Mouse (Mus musculus) heart, adult 2 months (tissue): ENCODE data around the gene Ggn. TPM values are rescaled to one million over a fixed set of nuclear protein-coding genes. Genes with fewer than 3 reads are reported as not detected.

Source experiments
- DNase-seq, 2 experiments: peaks; one replicate each; pipeline ENCODE4 v3.0.0; 2021
- H3K27ac ChIP-seq: fragments of 200-600 bp; 2 replicates; pipeline ENCODE4 v1.8.1; 2022
- H3K27me3 ChIP-seq: fragments of 200-500 bp; 2 replicates; pipeline ENCODE4 v1.6.1; 2012; ENCODE audit warnings: mild to moderate bottlenecking, low read length, inconsistent platforms, mixed read lengths; ENCODE audit not compliant: control insufficient read depth, insufficient read depth
- H3K36me3 ChIP-seq: fragments of 200-500 bp; 2 replicates; pipeline ENCODE4 v1.6.1; 2012; ENCODE audit warnings: low read length, inconsistent platforms; ENCODE audit not compliant: control insufficient read depth, insufficient read depth
- H3K4me1 ChIP-seq: fragments of 200-500 bp; 2 replicates; pipeline ENCODE4 v1.6.1; 2011; ENCODE audit warnings: low read length; ENCODE audit not compliant: control insufficient read depth, insufficient read depth
- H3K4me3 ChIP-seq: fragments of 200-600 bp; 2 replicates; pipeline ENCODE4 v1.8.1; 2022
- H3K79me2 ChIP-seq: fragments of 200-500 bp; replicated peaks from 2 replicates; pipeline ENCODE4 v1.6.1; 2012; ENCODE audit warnings: mild to moderate bottlenecking, inconsistent platforms, low read length, moderate library complexity, mixed read lengths; ENCODE audit not compliant: control insufficient read depth, insufficient read depth
- H3K9ac ChIP-seq: fragments of 200-500 bp; 2 replicates; pipeline ENCODE4 v1.6.1; 2012; ENCODE audit warnings: low read depth, mild to moderate bottlenecking, control low read depth, inconsistent platforms, low read length, mixed read lengths
- CTCF ChIP-seq: fragments of 200-600 bp; IDR thresholded peaks from 2 replicates; pipeline ENCODE4 v1.8.1; 2022; ENCODE audit warnings: antibody characterized with exemption, mild to moderate bottlenecking, moderate library complexity
- EP300 ChIP-seq: fragments of 200-500 bp; IDR thresholded peaks from 2 replicates; pipeline ENCODE4 v1.6.1; 2011; ENCODE audit warnings: low read depth, low read length, control low read depth; ENCODE audit not compliant: insufficient read depth
- POLR2A ChIP-seq: fragments of 200-500 bp; IDR thresholded peaks from 2 replicates; pipeline ENCODE4 v1.6.1; 2011; ENCODE audit warnings: mild to moderate bottlenecking, low read depth, low read length, control low read depth; ENCODE audit not compliant: insufficient read depth
- WGBS: fragments of 180-500 bp; shearing (Covaris S2); methylation state at CpG from one replicate; pipeline ENCODE4 v1.1.7; 2018; 5-methylcytosine and 5-hydroxymethylcytosine counted together
- intact Hi-C: fragments of 180-260 bp; cut with DNase I; formaldehyde crosslinking; loops from one replicate; pipeline ENCODE4 v1.15.1; 2025
- polyA plus RNA-seq: library from polyadenylated mRNA; depleted of rRNA; stranded (reverse); fragments of >200 nt; gene quantifications from 2 replicates; pipeline ENCODE4 v1.2.3, GENCODE M21; 2012
- total RNA-seq, 2 experiments: library from RNA; stranded (reverse); gene quantifications; 2 replicates each; pipeline ENCODE4 v1.2.3; 2021

The Ggn gene
- total and polyA plus RNA-seq, 3 experiments, result 0.18 to 0.43 (median 0.29) TPM

- peak; percentile 50 for TF ChIP-seq CTCF
- no peak for TF ChIP-seq EP300
- TF ChIP-seq POLR2A, result peak; percentile 30; the same call in 1 of the 2 replicates
- Histone ChIP-seq H3K27ac (peak within 1 kb of the TSS; percentile 94), H3K4me1 (peaks cover 2% of the 10 kb centered on the region; the same call in 1 of the 2 replicates), H3K27me3 (peaks cover 1% of the 10 kb centered on the region; the same call in 1 of the 2 replicates), H3K79me2 (no peaks in the 10 kb centered on the region), H3K36me3 (no peaks in the 10 kb centered on the region), H3K4me3 (peak within 1 kb of the TSS; percentile 97), H3K9ac (peak within 1 kb of the TSS; percentile 81)
- DNase-seq, result peak; percentile 88
- WGBS, result 2% methylated on average over 68 of the region's 68 CpGs
- intact Hi-C loops, result loop anchor here (2.0 kb wide), 1 partner anchor 15 kb away; the partner anchor contains the start of genes Ggn and Spred3
These were observed 13.9 kb upstream of the Ggn start, which contains the start of gene Fam98c for GRCm38 (mm10) chr7:29155838-29156782. TSS of gene Fam98c (minus strand) at chr7:29156234.

GRCm38 (mm10) chr7:29158264-29158663 is 11.7 kb upstream of the Ggn start:
- peaks cover 1% of the 10 kb centered on the region; the same call in 1 of the 2 replicates for H3K27me3 ChIP-seq
- no peak overlapping the region for H3K9ac ChIP-seq
- peaks cover 2% of the 10 kb centered on the region; the same call in 1 of the 2 replicates for H3K4me1 ChIP-seq
- intact Hi-C loops, result no loop called here
- no peaks in the 10 kb centered on the region for H3K36me3 ChIP-seq
- H3K4me3 ChIP-seq, result no peak overlapping the region
- DNase-seq, result no peak
- H3K27ac ChIP-seq, result no peak overlapping the region
- 7% methylated on average over 5 of the region's 5 CpGs for WGBS
- TF ChIP-seq EP300 (no peak), POLR2A (no peak), CTCF (no peak)
- no peaks in the 10 kb centered on the region for H3K79me2 ChIP-seq

DNA sequence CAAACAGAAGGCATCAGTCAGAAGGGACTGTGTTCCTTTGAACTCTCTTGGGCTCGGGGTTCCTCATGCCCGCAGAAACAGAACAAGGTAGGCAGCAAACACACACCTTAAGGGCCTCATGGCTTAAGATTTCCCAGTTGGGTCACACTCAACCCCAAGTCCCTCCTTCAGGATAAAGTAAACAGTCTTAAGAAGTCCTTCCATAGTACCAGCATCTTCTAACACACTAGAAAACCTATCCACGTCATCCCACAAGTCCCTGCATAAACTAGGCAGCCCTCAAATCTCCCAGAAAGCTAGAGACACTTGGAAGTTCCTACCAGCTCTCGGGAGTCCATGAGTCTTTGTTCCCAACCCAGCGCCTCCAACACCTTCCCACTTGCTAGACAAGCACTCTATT is 7.7 kb upstream of the Ggn start:
- H3K79me2 ChIP-seq, result no peaks in the 10 kb centered on the region
- TF ChIP-seq CTCF, result no peak
- H3K36me3 ChIP-seq, result no peaks in the 10 kb centered on the region
- H3K27ac ChIP-seq, result no peak overlapping the region
- intact Hi-C loops, result no loop called here
- H3K27me3 ChIP-seq, result peaks cover 1% of the 10 kb centered on the region; the same call in 1 of the 2 replicates
- 82% methylated on average over 5 of the region's 5 CpGs for WGBS
- no peak overlapping the region for H3K9ac ChIP-seq
- DNase-seq, result no peak
- no peaks in the 10 kb centered on the region for H3K4me1 ChIP-seq
- H3K4me3 ChIP-seq, result no peak overlapping the region

DNA sequence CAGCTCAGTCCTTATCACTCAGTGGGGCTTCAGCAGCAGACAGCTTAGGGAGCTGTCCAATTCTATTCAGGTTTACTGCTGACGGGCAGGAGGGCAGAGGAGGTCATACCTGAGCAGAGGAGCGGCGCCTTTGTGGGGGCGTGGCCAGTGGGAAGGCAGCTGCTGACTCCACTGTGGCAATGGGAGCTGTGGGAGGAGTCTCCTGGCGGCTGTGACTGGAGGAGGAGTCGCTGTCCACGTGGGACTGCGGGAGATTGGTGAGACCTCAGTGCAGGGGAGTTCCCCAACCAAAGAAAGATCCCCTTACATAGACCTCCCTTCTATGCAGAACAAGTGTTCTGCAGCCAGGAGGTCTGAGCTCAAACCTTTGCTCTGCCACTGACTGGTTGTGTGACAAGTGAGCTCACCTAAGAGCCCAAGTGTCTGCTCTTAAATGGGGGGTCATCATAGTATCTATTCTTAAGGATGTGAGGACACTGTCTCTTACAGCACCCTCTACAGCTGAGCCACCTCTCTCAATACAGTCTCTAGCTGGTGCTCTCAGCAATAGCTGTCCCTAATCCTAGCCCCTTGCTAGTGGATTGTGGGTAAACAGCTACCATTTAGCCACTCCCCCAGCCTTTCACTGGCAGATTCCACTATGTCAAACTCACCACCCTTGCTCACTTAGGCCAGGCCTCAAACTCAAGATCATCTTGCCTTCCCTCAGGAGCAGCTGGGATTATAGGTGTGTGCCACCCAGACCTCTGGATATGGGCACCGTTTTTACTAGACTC is 7.1 kb upstream of the Ggn start:
- DNase-seq, result peak in 1 of 2 experiments; percentile 40
- Histone ChIP-seq H3K9ac (no peak overlapping the region), H3K4me3 (no peak overlapping the region), H3K79me2 (no peaks in the 10 kb centered on the region), H3K4me1 (no peaks in the 10 kb centered on the region), H3K36me3 (no peaks in the 10 kb centered on the region), H3K27ac (no peak overlapping the region), H3K27me3 (peaks cover 1% of the 10 kb centered on the region; the same call in 1 of the 2 replicates)
- 32% methylated on average over 9 of the region's 9 CpGs for WGBS
- TF ChIP-seq POLR2A (no peak), CTCF (no peak), EP300 (no peak)
- intact Hi-C loops, result no loop called here

DNA sequence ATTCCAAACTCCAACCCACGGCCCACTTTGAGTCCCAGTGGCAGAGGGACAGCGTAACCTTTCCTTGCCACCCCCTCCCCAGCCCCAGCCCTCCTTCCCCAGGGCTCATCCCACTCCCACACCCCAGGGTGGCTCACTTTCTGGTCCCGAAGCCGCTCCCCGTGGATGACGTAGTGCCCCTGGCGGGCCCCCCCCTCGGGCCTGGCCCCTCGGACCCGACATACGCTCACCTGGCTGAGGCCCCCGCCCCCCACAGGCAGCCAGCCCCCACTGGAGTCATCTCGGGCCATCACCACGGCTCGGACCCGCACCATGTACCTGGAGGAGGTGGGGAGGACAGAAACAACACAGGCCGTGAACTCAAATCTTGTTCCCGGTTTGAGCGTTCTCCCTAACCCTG is 2.4 kb upstream of the Ggn start:
- no peak overlapping the region for H3K9ac ChIP-seq
- no peak for DNase-seq
- H3K27me3 ChIP-seq, result peaks cover 6% of the 10 kb centered on the region; the same call in 1 of the 2 replicates
- no peaks in the 10 kb centered on the region for H3K79me2 ChIP-seq
- no peak overlapping the region for H3K4me3 ChIP-seq
- no peak overlapping the region for H3K27ac ChIP-seq
- WGBS, result 36% methylated on average over 18 of the region's 19 CpGs
- no peaks in the 10 kb centered on the region for H3K36me3 ChIP-seq
- TF ChIP-seq CTCF (no peak), EP300 (no peak), POLR2A (no peak)
- intact Hi-C loops, result no loop called here
- H3K4me1 ChIP-seq, result peaks cover 2% of the 10 kb centered on the region; the same call in 1 of the 2 replicates
